14 mouse cellular contexts compared by ENCODE assay signal in genomic region chr7:79531142-79531541, GRCm38 (mm10).
DNase-seq lines count a peak whose midpoint lies in the region; ATAC-seq lines count a peak whose summit lies in the region.
"Had no signal": no experiment of that assay in that cellular context is flagged by ENCODE, and none has a peak within 500 bp of the region (broad histone marks: within the 10 kb centered on the region; RNA-seq: fewer than 3 reads in every experiment).

No protein-coding gene starts in this region.

- peak overlapping the region; percentile 48 for H3K9ac ChIP-seq in forebrain, embryonic 11.5 days (ENCODE audit: low read length)
- H3K9ac ChIP-seq in hindbrain, embryonic 16.5 days (ENCODE audit: low read depth, low read length) = no peak overlapping the region
- 0 out of 2 replicates have a peak overlapping the region, but pooled peaks have one; percentile 10 for H3K9ac ChIP-seq in neural tube, embryonic 15.5 days (replicated peaks)
- H3K9ac ChIP-seq in liver, embryonic 12.5 days = no peak overlapping the region
- no peak overlapping the region for H3K9ac ChIP-seq in intestine, embryonic 15.5 days
- no peak overlapping the region for H3K9ac ChIP-seq in kidney, embryonic 14.5 days (ENCODE audit: low read depth, low read length)
- H3K9ac ChIP-seq: embryonic facial prominence, embryonic 15.5 days; liver, embryonic 13.5 days had no signal

- H3K4me1 ChIP-seq in forebrain, embryonic 11.5 days (replicated peaks; ENCODE audit: control insufficient read depth, insufficient read depth, low read length) = peaks cover 70% of the 10 kb centered on the region
- H3K4me1 ChIP-seq in hindbrain, embryonic 16.5 days (ENCODE audit: control insufficient read depth, insufficient read depth, low read depth, low read length) = peaks cover 41% of the 10 kb centered on the region
- peaks cover 56% of the 10 kb centered on the region for H3K4me1 ChIP-seq in neural tube, embryonic 15.5 days
- peaks cover 5% of the 10 kb centered on the region for H3K4me1 ChIP-seq in liver, embryonic 12.5 days
- peaks cover 11% of the 10 kb centered on the region for H3K4me1 ChIP-seq in intestine, embryonic 15.5 days (replicated peaks)
- peaks cover 11% of the 10 kb centered on the region for H3K4me1 ChIP-seq in kidney, embryonic 14.5 days (ENCODE audit: control insufficient read depth, insufficient read depth, low read length)

- H3K27ac ChIP-seq in forebrain, embryonic 11.5 days (ENCODE audit: low read depth, low read length) = peak overlapping the region; percentile 99
- H3K27ac ChIP-seq in hindbrain, embryonic 16.5 days (ENCODE audit: low read depth, low read length) = peak overlapping the region; percentile 91
- H3K27ac ChIP-seq in neural tube, embryonic 15.5 days (replicated peaks) = peak overlapping the region; percentile 86
- H3K27ac ChIP-seq in liver, embryonic 12.5 days = no peak overlapping the region
- no peak overlapping the region for H3K27ac ChIP-seq in intestine, embryonic 15.5 days
- H3K27ac ChIP-seq in kidney, embryonic 14.5 days (ENCODE audit: low read depth, low read length) = no peak overlapping the region
- H3K27ac ChIP-seq: embryonic facial prominence, embryonic 15.5 days; gastrocnemius, adult 2 months; liver, embryonic 13.5 days had no signal

- peaks cover 6% of the 10 kb centered on the region; the same call in 1 of the 2 replicates for H3K27me3 ChIP-seq in forebrain, embryonic 11.5 days (ENCODE audit: control insufficient read depth, insufficient read depth, low read length)
- H3K27me3 ChIP-seq in hindbrain, embryonic 16.5 days (replicated peaks; ENCODE audit: control insufficient read depth, insufficient read depth, low read length) = no peaks in the 10 kb centered on the region
- H3K27me3 ChIP-seq in neural tube, embryonic 15.5 days (replicated peaks) = peaks cover 11% of the 10 kb centered on the region; the same call in 1 of the 2 replicates
- peaks cover 100% of the 10 kb centered on the region for H3K27me3 ChIP-seq in liver, embryonic 12.5 days (replicated peaks)
- peaks cover 95% of the 10 kb centered on the region for H3K27me3 ChIP-seq in intestine, embryonic 15.5 days (replicated peaks)
- H3K27me3 ChIP-seq in kidney, embryonic 14.5 days (ENCODE audit: control insufficient read depth, insufficient read depth, low read length) = peaks cover 88% of the 10 kb centered on the region

- no peak overlapping the region for H3K4me3 ChIP-seq in forebrain, embryonic 11.5 days (ENCODE audit: low read depth, low read length)
- H3K4me3 ChIP-seq in hindbrain, embryonic 16.5 days (ENCODE audit: low read length) = no peak overlapping the region
- no peak overlapping the region for H3K4me3 ChIP-seq in neural tube, embryonic 15.5 days (replicated peaks)
- H3K4me3 ChIP-seq in liver, embryonic 12.5 days = no peak overlapping the region
- no peak overlapping the region for H3K4me3 ChIP-seq in intestine, embryonic 15.5 days (replicated peaks)
- H3K4me3 ChIP-seq in kidney, embryonic 14.5 days (ENCODE audit: low read length) = no peak overlapping the region
- H3K4me3 ChIP-seq: embryonic facial prominence, embryonic 15.5 days; gastrocnemius, adult 2 months; liver, embryonic 13.5 days had no signal

- no peaks in the 10 kb centered on the region for H3K9me3 ChIP-seq in forebrain, embryonic 11.5 days (ENCODE audit: control insufficient read depth, low read length)
- no peaks in the 10 kb centered on the region for H3K9me3 ChIP-seq in hindbrain, embryonic 16.5 days (ENCODE audit: control insufficient read depth, low read length)
- no peaks in the 10 kb centered on the region for H3K9me3 ChIP-seq in neural tube, embryonic 15.5 days (replicated peaks)
- no peaks in the 10 kb centered on the region for H3K9me3 ChIP-seq in liver, embryonic 12.5 days (replicated peaks)
- H3K9me3 ChIP-seq in intestine, embryonic 15.5 days = no peaks in the 10 kb centered on the region
- H3K9me3 ChIP-seq in kidney, embryonic 14.5 days (ENCODE audit: control insufficient read depth, low read length) = no peaks in the 10 kb centered on the region
- H3K9me3 ChIP-seq: embryonic facial prominence, embryonic 15.5 days; liver, embryonic 13.5 days had no signal

- DNase-seq in right cerebral cortex, adult 18-20 months = peak; percentile 52
- DNase-seq in right cerebral cortex, postnatal 25 days = no peak
- peak; percentile 51 for DNase-seq in forebrain, embryonic 11.5 days (ENCODE audit: low spot score)
- DNase-seq: gastrocnemius, adult 2 months; kidney, adult 9 months; liver, embryonic 13.5 days; lung, postnatal 4 days; thymus, postnatal 14 days had no signal

- peaks cover 13% of the 10 kb centered on the region; the same call in 1 of the 2 replicates for H3K36me3 ChIP-seq in forebrain, embryonic 11.5 days (ENCODE audit: control insufficient read depth, insufficient read depth, low read length)
- peaks cover 2% of the 10 kb centered on the region; the same call in 1 of the 2 replicates for H3K36me3 ChIP-seq in hindbrain, embryonic 16.5 days (ENCODE audit: control insufficient read depth, insufficient read depth, low read length)
- H3K36me3 ChIP-seq in neural tube, embryonic 15.5 days = no peaks in the 10 kb centered on the region
- H3K36me3 ChIP-seq in liver, embryonic 12.5 days = no peaks in the 10 kb centered on the region
- H3K36me3 ChIP-seq in intestine, embryonic 15.5 days = no peaks in the 10 kb centered on the region
- H3K36me3 ChIP-seq in kidney, embryonic 14.5 days (ENCODE audit: control insufficient read depth, insufficient read depth, low read length) = no peaks in the 10 kb centered on the region
- H3K36me3 ChIP-seq: embryonic facial prominence, embryonic 15.5 days; liver, embryonic 13.5 days had no signal

- 20% methylated on average over 5 of the region's 5 CpGs for WGBS in forebrain, embryonic 11.5 days
- WGBS in hindbrain, embryonic 16.5 days = 11% methylated on average over 5 of the region's 5 CpGs
- WGBS in neural tube, embryonic 15.5 days = 10% methylated on average over 5 of the region's 5 CpGs
- WGBS in liver, embryonic 12.5 days (ENCODE audit: insufficient replicate concordance) = 22% methylated on average over 5 of the region's 5 CpGs
- 22% methylated on average over 5 of the region's 5 CpGs for WGBS in intestine, embryonic 15.5 days
- WGBS in kidney, embryonic 14.5 days = 19% methylated on average over 5 of the region's 5 CpGs

- H3K4me2 ChIP-seq in forebrain, embryonic 11.5 days (ENCODE audit: low read depth, low read length, severe bottlenecking) = no peak overlapping the region
- H3K4me2 ChIP-seq in hindbrain, embryonic 16.5 days (ENCODE audit: low read length) = no peak overlapping the region
- H3K4me2 ChIP-seq in neural tube, embryonic 15.5 days = no peak overlapping the region
- H3K4me2 ChIP-seq in liver, embryonic 12.5 days = no peak overlapping the region
- H3K4me2 ChIP-seq in intestine, embryonic 15.5 days (replicated peaks) = no peak overlapping the region
- no peak overlapping the region for H3K4me2 ChIP-seq in kidney, embryonic 14.5 days (replicated peaks; ENCODE audit: low read depth, low read length)
- H3K4me2 ChIP-seq: embryonic facial prominence, embryonic 15.5 days; liver, embryonic 13.5 days had no signal

- ATAC-seq in forebrain, embryonic 11.5 days (replicated peaks; ENCODE audit: low FRiP score) = no peak
- ATAC-seq in hindbrain, embryonic 16.5 days = no peak
- ATAC-seq in neural tube, embryonic 15.5 days (ENCODE audit: low FRiP score) = no peak
- no peak for ATAC-seq in liver, embryonic 12.5 days
- ATAC-seq in intestine, embryonic 15.5 days = no peak
- no peak for ATAC-seq in kidney, embryonic 14.5 days (ENCODE audit: low FRiP score, low TSS enrichment)

Comparison
In these comparisons a context has a peak if more than half of its experiments do, and no peak if none do; other contexts are left out.
1. H3K27ac ChIP-seq: peak in forebrain, embryonic 11.5 days (single experiment), hindbrain, embryonic 16.5 days (single experiment) and neural tube, embryonic 15.5 days (single experiment); none in liver, embryonic 12.5 days (single experiment), intestine, embryonic 15.5 days (single experiment) and kidney, embryonic 14.5 days (single experiment).
2. H3K9ac ChIP-seq: peak in forebrain, embryonic 11.5 days (single experiment) and neural tube, embryonic 15.5 days (single experiment); none in hindbrain, embryonic 16.5 days (single experiment), liver, embryonic 12.5 days (single experiment), intestine, embryonic 15.5 days (single experiment) and kidney, embryonic 14.5 days (single experiment).